Mouse (Mus musculus) testis, postnatal 10 days (tissue): ENCODE data around the gene Dnhd1.
A peak's percentile ranks its signal among the peaks of the same experiment; 100 is the strongest.
"Not testable (repeated sequence)": the region's sequence is repeated elsewhere in the genome, so short reads cannot be mapped to it uniquely, and the experiment has no call there.

Experiments used
- DNase-seq: peaks from one replicate; pipeline ENCODE4 v3.0.0; 2021; ENCODE audit warnings: low spot score

Gene Dnhd1

GRCm38 (mm10) chr7:105740089-105740795 lies 89.6 kb downstream of the Dnhd1 start:
- no peak for DNase-seq

GRCm38 (mm10) chr7:105740851-105741250 lies 90.2 kb downstream of the Dnhd1 start:
- DNase-seq = no peak

- no peak for DNase-seq
Observed at GRCm38 (mm10) chr7:105741978-105742377, 91.4 kb downstream of the Dnhd1 start.

GRCm38 (mm10) chr7:105742539-105743215 lies 92.0 kb downstream of the Dnhd1 start:
- not testable (repeated sequence) for DNase-seq

GRCm38 (mm10) chr7:105743246-105743925 lies 92.8 kb downstream of the Dnhd1 start:
- not testable (repeated sequence) for DNase-seq

GRCm38 (mm10) chr7:105743926-105744590 lies 93.4 kb downstream of the Dnhd1 start, which contains the start of gene Taf10:
Gene Taf10, minus strand, starts transcription at chr7:105744361.
- peak; percentile 86 for DNase-seq

- DNase-seq = no peak
Observed at GRCm38 (mm10) chr7:105747776-105748175, 97.1 kb downstream of the Dnhd1 start.

- DNase-seq = peak; percentile 92
Observed at GRCm38 (mm10) chr7:105751491-105752433, 101.1 kb downstream of the Dnhd1 start, which contains the start of gene Tpp1. Gene Tpp1, minus strand, starts transcription at chr7:105752235.

GRCm38 (mm10) chr7:105752716-105753115 lies 102.1 kb downstream of the Dnhd1 start:
- DNase-seq = no peak

GRCm38 (mm10) chr7:105753281-105753680 lies 102.7 kb downstream of the Dnhd1 start:
- no peak for DNase-seq

- no peak for DNase-seq
Observed at GRCm38 (mm10) chr7:105761813-105762484, 111.3 kb downstream of the Dnhd1 start.

- no peak for DNase-seq
Observed at GRCm38 (mm10) chr7:105762517-105763270, 112.1 kb downstream of the Dnhd1 start.

- DNase-seq = no peak
Observed at GRCm38 (mm10) chr7:105764331-105764730, 113.7 kb downstream of the Dnhd1 start.

GRCm38 (mm10) chr7:105767729-105768165 lies 117.1 kb downstream of the Dnhd1 start:
- DNase-seq = no peak

- no peak for DNase-seq
Observed at GRCm38 (mm10) chr7:105769959-105770358, 119.3 kb downstream of the Dnhd1 start.
